Mouse (Mus musculus): ENCODE data around the gene Tcn2.

GRCm38 (mm10) chr11:3879836-3880235, 52.1 kb downstream of the Tcn2 start:
- peak; percentile 76 for TF ChIP-seq CTCF (conservative IDR thresholded peaks at IDR 0.05; ENCODE audit: low read length)
- no peak for TF ChIP-seq NANOG (IDR thresholded peaks at IDR 0.05; ENCODE audit: borderline replicate concordance, low read length)

Measured in E14TG2a.4 (cell line).